Mouse (Mus musculus): ENCODE measurements around the gene Clic5.

GRCm38 (mm10) chr17:44228428-44228827, 40.0 kb downstream of the Clic5 start:
- TF ChIP-seq CTCF (IDR thresholded peaks at IDR 0.05) (no peak), POLR2A (IDR thresholded peaks at IDR 0.05; ENCODE audit: insufficient read depth, low read depth, low read length) (no peak)

Data from heart, adult 2 months (tissue).